Mouse (Mus musculus) neural tube, embryonic 12.5 days (tissue): Measurements from ENCODE around the gene Gtf3c5. TPM values are rescaled to one million over a fixed set of nuclear protein-coding genes. Genes with fewer than 3 reads are reported as not detected.

ENCODE experiments used
- ATAC-seq: fragments of 200-750 bp; cut with Nextera tagmentation; 2 replicates; pipeline ENCODE4 v1.8.0; 2017; ENCODE audit warnings: low read depth, mild to moderate bottlenecking, moderate TSS enrichment, moderate library complexity; ENCODE audit not compliant: low FRiP score
- H3K27ac ChIP-seq: fragments of 300-500 bp; sonication (generic); 2 replicates; pipeline ENCODE4 v1.5.1; 2016
- H3K27me3 ChIP-seq: fragments of 300-500 bp; sonication (generic); replicated peaks from 2 replicates; pipeline ENCODE4 v1.6.1; 2016; ENCODE audit warnings: mild to moderate bottlenecking
- H3K36me3 ChIP-seq: fragments of 300-500 bp; sonication (generic); 2 replicates; pipeline ENCODE4 v1.6.1; 2016; ENCODE audit warnings: mild to moderate bottlenecking
- H3K4me1 ChIP-seq: fragments of 300-500 bp; sonication (generic); 2 replicates; pipeline ENCODE4 v1.6.1; 2016
- H3K4me2 ChIP-seq: fragments of 300-500 bp; sonication (generic); replicated peaks from 2 replicates; pipeline ENCODE4 v1.6.1; 2016; ENCODE audit warnings: mild to moderate bottlenecking
- H3K4me3 ChIP-seq: fragments of 300-500 bp; sonication (generic); 2 replicates; pipeline ENCODE4 v1.5.1; 2016
- H3K9ac ChIP-seq: fragments of 300-500 bp; sonication (generic); 2 replicates; pipeline ENCODE4 v1.6.1; 2016; ENCODE audit warnings: mild to moderate bottlenecking
- H3K9me3 ChIP-seq: fragments of 300-500 bp; sonication (generic); 2 replicates; pipeline ENCODE4 v1.6.1; 2016; ENCODE audit warnings: mild to moderate bottlenecking
- WGBS: fragments of 180-500 bp; shearing (Covaris S2); methylation state at CpG from one replicate; pipeline ENCODE4 v1.1.7; 2016; 5-methylcytosine and 5-hydroxymethylcytosine counted together
- polyA plus RNA-seq: library from polyadenylated mRNA; unstranded; fragments of >200 nt; fragmentation: Nextera tagmentation; extraction: Ambion mirVana; gene quantifications from 2 replicates; pipeline ENCODE4 v1.2.1, GENCODE M21; 2016

The Gtf3c5 gene
- polyA plus RNA-seq, 1 experiment from 2014 or later, result 46.7 TPM

DNA sequence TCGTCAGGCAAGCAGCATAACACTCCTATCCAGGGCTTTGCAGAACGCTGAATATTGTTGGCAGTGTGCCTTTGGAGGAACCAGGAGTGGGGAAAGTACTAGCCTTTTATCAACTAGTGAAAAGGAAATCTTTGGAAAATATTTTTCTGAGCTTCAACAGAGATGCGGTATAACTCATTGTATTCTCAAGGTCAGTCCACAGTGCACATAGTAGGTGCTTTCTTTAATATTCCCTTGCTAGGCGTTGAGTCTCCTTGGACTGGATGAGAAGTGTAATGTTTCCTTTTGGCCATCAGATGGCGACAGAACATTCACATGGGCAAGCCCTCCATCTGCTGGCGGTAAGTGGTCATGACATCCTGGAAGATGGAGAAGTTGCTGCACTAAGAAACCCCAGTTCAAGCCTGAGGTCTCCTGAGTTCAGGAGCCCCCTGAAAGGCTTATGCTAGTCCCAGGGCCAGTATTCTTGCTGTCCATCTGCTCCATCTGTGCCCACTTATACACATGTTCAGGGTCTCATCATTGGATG, 1.6 kb upstream of the Gtf3c5 start:
- Histone ChIP-seq H3K36me3 (peaks cover 3% of the 10 kb centered on the region; the same call in 1 of the 2 replicates), H3K27me3 (no peaks in the 10 kb centered on the region), H3K9me3 (no peaks in the 10 kb centered on the region), H3K27ac (no peak overlapping the region), H3K4me3 (no peak overlapping the region), H3K9ac (no peak overlapping the region), H3K4me1 (peaks cover 19% of the 10 kb centered on the region; the same call in 1 of the 2 replicates), H3K4me2 (no peak overlapping the region)
- WGBS, result 22% methylated on average over 6 of the region's 6 CpGs
- ATAC-seq, result no peak

DNA sequence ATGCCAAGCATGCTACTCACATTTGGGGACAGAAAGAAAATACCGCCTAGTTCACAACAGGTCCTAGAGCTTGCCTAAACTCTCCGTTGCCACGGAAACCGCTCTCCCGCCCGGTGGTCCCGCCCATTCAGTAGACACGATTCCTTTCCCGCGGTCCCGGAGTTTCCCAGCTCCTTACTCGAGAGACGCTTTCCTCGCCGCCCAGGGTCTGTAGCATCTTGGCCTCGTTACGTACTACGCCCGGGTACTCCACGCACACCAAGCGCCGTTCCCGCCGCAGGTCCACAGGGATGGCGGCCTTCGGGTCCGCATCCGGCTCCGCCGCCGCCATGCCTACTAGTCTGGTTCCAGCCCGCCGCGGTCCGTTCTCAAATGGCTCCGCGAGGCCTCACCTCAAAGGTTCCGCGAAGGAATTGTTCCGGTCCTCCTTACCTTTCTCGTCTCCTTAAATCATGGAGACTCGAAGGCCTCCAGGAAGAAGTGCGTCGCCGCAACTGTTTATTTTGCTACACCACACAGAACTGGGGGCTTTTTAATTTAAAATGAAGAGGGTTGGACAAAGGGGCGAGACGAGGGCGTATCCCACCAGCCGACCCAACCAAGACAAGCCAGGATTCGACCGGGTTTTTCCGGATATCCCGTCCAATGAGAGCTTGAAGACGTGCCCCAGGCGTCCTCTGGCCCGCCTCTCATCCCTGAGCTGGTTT, 751 bp downstream of the Gtf3c5 start:
- ATAC-seq, result peak; percentile 91
- Histone ChIP-seq H3K4me3 (peak overlapping the region; percentile 69), H3K4me2 (peak overlapping the region; percentile 76), H3K27me3 (no peaks in the 10 kb centered on the region), H3K9ac (peak overlapping the region; percentile 66), H3K27ac (peak overlapping the region; percentile 65; the same call in 1 of the 2 replicates), H3K9me3 (no peaks in the 10 kb centered on the region), H3K36me3 (peaks cover 24% of the 10 kb centered on the region), H3K4me1 (peaks cover 19% of the 10 kb centered on the region; the same call in 1 of the 2 replicates)
- whole genome bisulfite sequencing, result under 1% methylated on average over 56 of the region's 56 CpGs

DNA sequence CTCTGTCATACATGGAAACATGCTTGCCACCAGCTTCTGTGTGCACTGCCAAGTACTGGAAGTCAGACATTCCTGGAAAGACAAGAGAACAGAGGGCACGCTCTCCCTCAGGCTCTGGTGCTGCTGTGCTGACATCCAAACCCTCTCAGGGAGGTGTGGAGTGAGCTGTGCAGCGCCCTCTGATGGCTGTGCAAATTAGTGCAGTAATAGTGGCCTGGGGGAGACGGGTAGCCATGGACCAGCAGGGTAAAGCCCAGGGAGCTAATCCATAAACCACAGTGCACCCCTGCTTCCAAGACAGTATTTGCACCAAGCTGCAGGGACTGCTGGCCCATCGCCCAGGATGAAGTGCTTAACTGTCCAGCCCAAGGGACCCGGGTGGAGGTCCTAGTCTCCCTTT, 5.5 kb downstream of the Gtf3c5 start:
- ATAC-seq, result no peak
- peaks cover 65% of the 10 kb centered on the region for H3K36me3 ChIP-seq

DNA sequence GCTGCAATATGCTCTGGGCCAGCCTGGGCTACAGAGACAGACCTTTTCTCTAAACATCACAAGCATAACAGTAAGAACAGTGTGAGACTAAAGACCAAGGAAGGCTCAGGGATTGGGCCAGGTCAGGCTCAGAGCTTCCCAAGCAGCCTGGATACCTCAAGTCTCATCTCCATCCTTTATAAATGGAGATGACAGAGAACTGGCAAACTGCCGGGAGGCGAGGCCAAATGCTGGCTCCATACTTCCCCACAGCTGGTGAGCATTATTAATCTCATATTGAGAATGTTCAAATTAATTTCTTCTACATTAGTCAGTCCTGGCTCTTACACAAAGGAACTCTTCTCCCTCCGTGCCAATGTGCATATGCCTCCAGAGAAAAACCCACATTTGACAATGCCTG, 6.7 kb downstream of the Gtf3c5 start:
- peaks cover 77% of the 10 kb centered on the region for H3K36me3 ChIP-seq
- no peak for ATAC-seq
- no peaks in the 10 kb centered on the region for H3K27me3 ChIP-seq
- H3K9me3 ChIP-seq, result no peaks in the 10 kb centered on the region
- H3K9ac ChIP-seq, result no peak overlapping the region
- peaks cover 7% of the 10 kb centered on the region; the same call in 1 of the 2 replicates for H3K4me1 ChIP-seq
- no peak overlapping the region for H3K27ac ChIP-seq
- H3K4me2 ChIP-seq, result no peak overlapping the region
- no peak overlapping the region for H3K4me3 ChIP-seq
- WGBS, result 93% methylated on average over 3 of the region's 3 CpGs

More for the DNA sequence above, 5.5 kb downstream of the Gtf3c5 start:
- Histone ChIP-seq H3K9me3 (no peaks in the 10 kb centered on the region), H3K27ac (no peak overlapping the region), H3K9ac (no peak overlapping the region), H3K4me1 (peaks cover 13% of the 10 kb centered on the region; the same call in 1 of the 2 replicates), H3K27me3 (no peaks in the 10 kb centered on the region), H3K4me3 (no peak overlapping the region), H3K4me2 (no peak overlapping the region)
- 75% methylated on average over 5 of the region's 5 CpGs for WGBS

DNA sequence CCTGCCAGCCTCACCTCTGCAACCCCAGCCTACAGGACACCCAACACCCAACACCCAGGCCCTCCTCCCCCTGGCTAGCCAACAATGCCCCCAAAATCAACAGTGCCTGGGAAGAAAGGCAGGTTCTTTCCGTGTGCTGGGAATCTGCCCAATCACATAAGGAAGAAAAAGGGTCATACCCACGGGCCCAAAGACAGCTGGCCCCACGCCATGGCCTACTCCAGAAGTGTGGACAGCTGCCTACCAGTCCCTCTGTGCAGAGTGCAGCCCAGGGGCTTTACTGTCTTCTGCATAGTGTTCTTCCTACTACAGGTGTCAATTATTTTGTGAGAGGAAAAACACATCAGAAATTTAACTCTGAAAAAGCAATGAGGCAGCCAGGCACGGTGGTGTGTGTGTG, 8.2 kb downstream of the Gtf3c5 start:
- Histone ChIP-seq H3K27ac (no peak overlapping the region), H3K4me2 (no peak overlapping the region), H3K27me3 (no peaks in the 10 kb centered on the region), H3K4me1 (no peaks in the 10 kb centered on the region), H3K36me3 (peaks cover 85% of the 10 kb centered on the region), H3K9ac (no peak overlapping the region), H3K9me3 (no peaks in the 10 kb centered on the region), H3K4me3 (no peak overlapping the region)
- ATAC-seq, result no peak
- WGBS, result 90% methylated on average over 4 of the region's 4 CpGs

DNA sequence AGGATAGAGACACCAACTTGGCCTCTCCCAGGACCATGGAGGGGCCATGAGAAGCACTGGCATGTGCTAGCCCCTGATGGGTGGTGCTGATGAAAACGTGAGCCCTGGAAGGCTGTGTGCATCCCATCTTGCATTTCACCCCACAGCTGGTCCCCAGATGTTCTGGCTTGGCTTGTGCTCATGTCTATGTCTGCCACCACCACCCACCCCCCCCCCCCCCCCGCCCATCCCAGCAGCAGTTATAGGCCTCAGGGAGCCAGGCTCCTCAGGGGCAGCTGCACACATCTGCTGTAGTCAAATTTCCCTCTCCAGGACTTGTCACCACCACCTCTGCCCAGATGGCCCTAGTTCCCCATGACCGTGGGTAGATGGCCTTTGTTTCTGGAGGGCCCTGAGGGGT, 13.6 kb downstream of the Gtf3c5 start:
- no peak overlapping the region for H3K4me2 ChIP-seq
- no peak for ATAC-seq
- H3K9ac ChIP-seq, result no peak overlapping the region
- 80% methylated on average over 3 of the region's 3 CpGs for WGBS
- no peaks in the 10 kb centered on the region for H3K27me3 ChIP-seq
- H3K4me3 ChIP-seq, result no peak overlapping the region
- H3K27ac ChIP-seq, result no peak overlapping the region
- no peaks in the 10 kb centered on the region for H3K9me3 ChIP-seq
- no peaks in the 10 kb centered on the region for H3K4me1 ChIP-seq
- H3K36me3 ChIP-seq, result peaks cover 91% of the 10 kb centered on the region

DNA sequence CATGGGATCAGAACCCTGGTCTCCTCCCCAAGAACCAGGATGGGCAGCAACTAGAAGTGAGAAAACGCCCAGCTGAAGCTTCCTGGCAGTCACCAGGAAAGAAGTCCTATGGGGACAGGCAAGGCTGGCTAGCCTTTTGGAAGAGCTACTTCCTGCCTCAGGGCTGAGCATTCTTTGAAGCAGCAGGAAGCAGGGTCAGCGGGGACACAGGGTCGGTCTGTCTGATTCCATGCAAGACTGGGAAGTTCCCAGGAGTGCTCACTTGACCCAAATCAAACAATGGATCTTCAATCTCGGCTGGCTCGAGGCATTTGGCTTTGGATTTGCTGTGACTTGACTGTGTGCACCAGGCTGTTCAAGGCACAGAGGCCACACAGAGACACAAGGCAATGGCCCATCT, 17.0 kb downstream of the Gtf3c5 start:
- Histone ChIP-seq H3K36me3 (peaks cover 64% of the 10 kb centered on the region), H3K9ac (no peak overlapping the region), H3K9me3 (no peaks in the 10 kb centered on the region), H3K4me2 (no peak overlapping the region), H3K4me1 (no peaks in the 10 kb centered on the region), H3K27ac (no peak overlapping the region), H3K27me3 (no peaks in the 10 kb centered on the region), H3K4me3 (no peak overlapping the region)
- WGBS, result 70% methylated on average over 5 of the region's 5 CpGs
- ATAC-seq, result no peak

DNA sequence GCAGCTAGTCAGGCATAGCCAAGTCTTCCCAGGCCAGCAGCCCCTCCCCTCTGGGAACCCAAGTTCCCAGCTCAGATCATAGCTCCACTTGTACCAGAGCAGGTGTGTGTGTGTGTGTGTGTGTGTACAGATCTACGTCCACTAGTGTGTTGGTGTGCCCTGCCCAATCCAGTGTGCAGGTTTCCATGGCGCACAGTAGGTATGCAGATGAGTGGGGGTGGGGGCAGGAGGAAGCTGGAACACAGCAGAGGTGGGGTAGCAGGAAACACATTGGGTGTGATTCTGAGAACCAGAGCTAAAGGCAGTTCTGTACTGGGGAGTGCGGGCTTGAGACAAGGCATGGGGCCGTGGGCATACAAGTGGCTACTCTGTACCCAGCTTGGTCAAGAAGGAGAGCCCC, 19.2 kb downstream of the Gtf3c5 start:
- no peak overlapping the region for H3K4me2 ChIP-seq
- peaks cover 46% of the 10 kb centered on the region for H3K36me3 ChIP-seq

DNA sequence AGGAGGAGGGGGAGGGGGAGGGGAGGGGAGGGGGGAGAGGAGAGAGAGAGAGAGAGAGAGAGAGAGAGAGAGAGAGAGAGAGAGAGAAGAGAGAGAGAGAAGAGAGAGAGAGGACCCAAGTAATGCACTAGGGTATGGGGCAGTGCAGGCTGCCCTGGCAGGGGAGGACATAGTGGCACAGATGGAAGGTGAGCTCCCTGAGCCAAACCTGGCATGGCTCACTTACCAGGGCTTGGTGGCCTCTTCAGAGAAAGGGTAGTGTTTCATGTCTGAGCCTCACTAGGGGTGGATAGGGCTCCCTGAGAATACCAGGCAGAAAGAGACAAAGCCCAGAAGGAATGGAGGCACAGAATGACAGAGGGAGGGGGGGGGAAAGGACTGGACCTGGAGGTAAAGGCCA, 19.7 kb downstream of the Gtf3c5 start:
- Histone ChIP-seq H3K9me3 (no peaks in the 10 kb centered on the region), H3K27me3 (no peaks in the 10 kb centered on the region), H3K4me2 (no peak overlapping the region), H3K9ac (no peak overlapping the region), H3K36me3 (peaks cover 40% of the 10 kb centered on the region), H3K27ac (no peak overlapping the region), H3K4me3 (no peak overlapping the region), H3K4me1 (no peaks in the 10 kb centered on the region)
- ATAC-seq, result no peak

More for the DNA sequence above, 19.2 kb downstream of the Gtf3c5 start:
- no peak for ATAC-seq
- Histone ChIP-seq H3K4me1 (no peaks in the 10 kb centered on the region), H3K27ac (no peak overlapping the region), H3K4me3 (no peak overlapping the region), H3K9ac (no peak overlapping the region), H3K9me3 (no peaks in the 10 kb centered on the region), H3K27me3 (no peaks in the 10 kb centered on the region)
- 95% methylated on average over 4 of the region's 4 CpGs for WGBS

DNA sequence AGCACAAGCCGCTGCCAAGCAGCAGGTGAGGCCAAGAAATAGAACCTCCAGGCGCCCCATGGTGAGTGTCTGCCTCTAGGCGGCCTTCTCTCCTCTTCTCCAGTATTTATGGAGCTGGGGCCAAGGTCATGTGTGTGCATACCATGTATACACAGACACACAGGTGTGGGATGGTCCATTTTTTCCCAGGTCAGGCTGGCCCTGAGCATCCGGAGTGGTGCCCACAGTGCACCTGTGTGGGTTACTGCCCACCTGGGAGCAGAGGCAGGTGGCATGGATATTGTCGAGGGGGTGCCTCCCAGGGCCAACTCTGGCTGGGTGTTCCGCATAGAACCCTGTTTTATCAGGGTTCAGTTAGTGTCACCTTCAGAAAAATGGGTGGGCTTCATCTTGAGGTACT, 20.2 kb downstream of the Gtf3c5 start, which contains the start of gene Cel:
Gene Cel (minus strand): TSS at position 101 of the 400 bp plus-strand sequence.
- Histone ChIP-seq H3K36me3 (peaks cover 35% of the 10 kb centered on the region), H3K4me1 (no peaks in the 10 kb centered on the region), H3K4me3 (no peak within 1 kb of the TSS), H3K9me3 (no peaks in the 10 kb centered on the region), H3K27ac (no peak within 1 kb of the TSS), H3K4me2 (no peak within 1 kb of the TSS), H3K9ac (no peak within 1 kb of the TSS), H3K27me3 (no peaks in the 10 kb centered on the region)
- no peak for ATAC-seq
- 77% methylated on average over 6 of the region's 6 CpGs for WGBS

DNA sequence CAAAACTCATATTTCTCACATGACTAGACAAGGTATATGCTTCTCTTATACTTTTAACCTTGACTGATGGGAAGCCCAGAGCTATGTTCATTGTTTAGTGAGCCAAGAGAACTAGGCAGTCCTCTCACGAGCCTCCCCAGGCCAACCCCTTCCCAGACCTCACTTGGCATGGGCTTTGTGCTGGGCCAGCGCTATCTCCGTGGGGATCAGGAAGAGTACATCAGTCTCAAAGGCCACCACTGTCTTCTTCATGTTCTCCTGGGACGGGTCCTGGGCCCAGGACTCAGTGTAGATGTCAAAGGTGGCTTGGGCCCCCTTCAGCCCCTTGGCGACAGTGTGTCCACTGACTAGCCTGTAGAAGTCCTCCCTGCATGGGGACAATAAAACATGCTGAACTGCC, 26.1 kb downstream of the Gtf3c5 start:
- no peaks in the 10 kb centered on the region for H3K9me3 ChIP-seq
- H3K4me3 ChIP-seq, result no peak overlapping the region
- no peaks in the 10 kb centered on the region for H3K4me1 ChIP-seq
- H3K4me2 ChIP-seq, result no peak overlapping the region
- no peak overlapping the region for H3K27ac ChIP-seq
- 82% methylated on average over 5 of the region's 5 CpGs for WGBS
- ATAC-seq, result no peak
- no peaks in the 10 kb centered on the region for H3K27me3 ChIP-seq
- H3K36me3 ChIP-seq, result peaks cover 28% of the 10 kb centered on the region
- no peak overlapping the region for H3K9ac ChIP-seq

DNA sequence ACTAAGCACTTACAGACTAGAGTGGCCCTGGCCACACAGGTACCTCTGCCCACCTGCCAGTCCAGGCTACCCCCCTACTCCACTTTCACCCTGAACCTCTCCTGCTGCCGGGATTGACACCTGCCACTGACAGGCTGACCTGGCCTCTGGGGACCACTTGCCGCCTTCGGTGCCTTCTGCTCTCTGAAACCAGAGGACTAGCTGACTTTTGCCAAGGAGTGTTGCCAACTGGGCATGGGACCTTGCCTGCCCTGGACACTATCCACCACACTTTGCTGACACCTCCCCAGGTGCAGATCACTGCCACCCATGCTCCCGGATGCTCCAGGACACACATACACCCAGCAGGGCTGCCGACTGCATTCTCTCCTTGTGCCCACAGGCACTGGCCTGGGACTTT, 31.2 kb downstream of the Gtf3c5 start:
- no peak overlapping the region for H3K9ac ChIP-seq
- ATAC-seq, result no peak
- H3K27ac ChIP-seq, result no peak overlapping the region
- no peaks in the 10 kb centered on the region for H3K27me3 ChIP-seq
- peaks cover 77% of the 10 kb centered on the region for H3K36me3 ChIP-seq
- no peaks in the 10 kb centered on the region for H3K9me3 ChIP-seq
- no peaks in the 10 kb centered on the region for H3K4me1 ChIP-seq
- WGBS, result 93% methylated on average over 5 of the region's 5 CpGs
- H3K4me3 ChIP-seq, result no peak overlapping the region
- no peak overlapping the region for H3K4me2 ChIP-seq

DNA sequence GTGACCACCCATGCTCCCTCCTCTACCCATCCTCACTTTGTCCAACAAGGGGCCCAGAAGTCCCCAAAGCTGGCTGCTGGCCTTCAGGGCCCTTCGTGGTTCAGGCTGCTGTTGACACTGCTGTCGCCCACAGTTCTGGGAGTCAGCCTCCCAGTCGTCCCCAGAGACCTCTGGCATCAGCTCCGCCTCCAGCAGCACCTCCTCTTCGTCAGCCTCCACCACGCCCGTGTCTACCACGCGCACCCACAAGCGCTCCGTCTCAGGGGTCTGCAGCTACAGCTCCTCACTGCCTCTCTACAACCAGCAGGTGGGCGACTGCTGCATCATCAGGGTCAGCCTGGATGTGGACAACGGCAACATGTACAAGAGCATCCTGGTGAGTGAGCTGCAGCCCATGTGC, 34.4 kb downstream of the Gtf3c5 start:
- no peaks in the 10 kb centered on the region for H3K9me3 ChIP-seq
- 87% methylated on average over 13 of the region's 13 CpGs for WGBS
- no peak overlapping the region for H3K4me3 ChIP-seq
- H3K27ac ChIP-seq, result no peak overlapping the region
- no peaks in the 10 kb centered on the region for H3K4me1 ChIP-seq
- peaks cover 95% of the 10 kb centered on the region for H3K36me3 ChIP-seq
- no peak for ATAC-seq
- H3K9ac ChIP-seq, result no peak overlapping the region
- H3K4me2 ChIP-seq, result no peak overlapping the region
- no peaks in the 10 kb centered on the region for H3K27me3 ChIP-seq
